Mouse (Mus musculus) liver, postnatal 0 days (tissue): Measurements from ENCODE around the gene Ankrd7.

Experiments
- CTCF ChIP-seq: sonication (generic); IDR thresholded peaks from 2 replicates; pipeline ENCODE4 v1.5.1; 2016; ENCODE audit warnings: antibody characterized with exemption, low read depth
- EP300 ChIP-seq: IDR thresholded peaks from 2 replicates; pipeline ENCODE4 v1.6.1; 2016; ENCODE audit warnings: antibody characterized with exemption, low read depth, mild to moderate bottlenecking

GRCm38 (mm10) chr6:18916021-18916420 is 49.9 kb downstream of the Ankrd7 start:
- no peak for TF ChIP-seq CTCF
- TF ChIP-seq EP300 = no peak
